Mouse (Mus musculus) limb, embryonic 10.5 days (tissue): ENCODE data around the gene Mcfd2. TPM values are rescaled to one million over a fixed set of nuclear protein-coding genes. Genes with fewer than 3 reads are reported as not detected.
A peak's percentile ranks its signal among the peaks of the same experiment; 100 is the strongest.

ENCODE experiments used
- DNase-seq: peaks from one replicate; pipeline ENCODE4 v3.0.0-alpha.2; 2017; ENCODE audit warnings: low spot score
- H3K27ac ChIP-seq: fragments of 300-500 bp; sonication (generic); 2 replicates; pipeline ENCODE4 v1.5.1; 2016; ENCODE audit warnings: mild to moderate bottlenecking
- H3K27me3 ChIP-seq: fragments of 300-500 bp; sonication (generic); 2 replicates; pipeline ENCODE4 v1.6.1; 2016; ENCODE audit warnings: low read depth, mild to moderate bottlenecking; ENCODE audit not compliant: poor library complexity, severe bottlenecking
- H3K36me3 ChIP-seq: fragments of 300-500 bp; sonication (generic); 2 replicates; pipeline ENCODE4 v1.6.1; 2016; ENCODE audit warnings: mild to moderate bottlenecking, moderate library complexity
- H3K4me1 ChIP-seq: fragments of 300-500 bp; sonication (generic); 2 replicates; pipeline ENCODE4 v1.6.1; 2016
- H3K4me3 ChIP-seq: fragments of 300-500 bp; sonication (generic); 2 replicates; pipeline ENCODE4 v1.5.1; 2016; ENCODE audit warnings: mild to moderate bottlenecking, moderate library complexity
- H3K9me3 ChIP-seq: fragments of 300-500 bp; sonication (generic); replicated peaks from 2 replicates; pipeline ENCODE4 v1.6.1; 2016; ENCODE audit warnings: mild to moderate bottlenecking
- WGBS: fragments of 180-500 bp; shearing (Covaris S2); methylation state at CpG from one replicate; pipeline ENCODE4 v1.1.7; 2016; 5-methylcytosine and 5-hydroxymethylcytosine counted together
- polyA plus RNA-seq: library from polyadenylated mRNA; unstranded; fragments of >200 nt; fragmentation: Nextera tagmentation; extraction: Ambion mirVana; gene quantifications from 2 replicates; pipeline ENCODE4 v1.2.1, GENCODE M21; 2016

Mcfd2 gene
- polyA plus RNA-seq, result 76.2 and 76.4 TPM in 2 replicates

- peak; percentile 100 for DNase-seq
- Histone ChIP-seq H3K9me3 (no peaks in the 10 kb centered on the region), H3K4me1 (peaks cover 14% of the 10 kb centered on the region), H3K27me3 (no peaks in the 10 kb centered on the region), H3K4me3 (peak within 1 kb of the TSS; percentile 93), H3K27ac (peak within 1 kb of the TSS; percentile 93), H3K36me3 (peaks cover 36% of the 10 kb centered on the region)
- WGBS, result under 1% methylated on average over 41 of the region's 41 CpGs
Measured at GRCm38 (mm10) chr17:87265792-87266186, at the start of gene Mcfd2. TSS of gene Mcfd2 (minus strand) at chr17:87265935.

GRCm38 (mm10) chr17:87315021-87315531 is 49.3 kb upstream of the Mcfd2 start:
- no peak overlapping the region for H3K4me3 ChIP-seq
- no peaks in the 10 kb centered on the region for H3K36me3 ChIP-seq
- H3K4me1 ChIP-seq, result peaks cover 49% of the 10 kb centered on the region
- no peaks in the 10 kb centered on the region for H3K9me3 ChIP-seq
- H3K27me3 ChIP-seq, result no peaks in the 10 kb centered on the region
- WGBS, result 12% methylated on average over 9 of the region's 9 CpGs
- DNase-seq, result peak; percentile 93
- H3K27ac ChIP-seq, result no peak overlapping the region

- no peaks in the 10 kb centered on the region for H3K27me3 ChIP-seq
- DNase-seq, result no peak
- 61% methylated on average over 5 of the region's 5 CpGs for WGBS
- no peaks in the 10 kb centered on the region for H3K36me3 ChIP-seq
- H3K27ac ChIP-seq, result 0 out of 2 replicates have a peak overlapping the region, but pooled peaks have one; percentile 10
- H3K4me3 ChIP-seq, result no peak overlapping the region
- H3K4me1 ChIP-seq, result peaks cover 49% of the 10 kb centered on the region
- H3K9me3 ChIP-seq, result no peaks in the 10 kb centered on the region
Measured at GRCm38 (mm10) chr17:87314530-87314946, 48.8 kb upstream of the Mcfd2 start.

GRCm38 (mm10) chr17:87314121-87314520 is 48.4 kb upstream of the Mcfd2 start:
- no peaks in the 10 kb centered on the region for H3K36me3 ChIP-seq
- 84% methylated on average over 8 of the region's 8 CpGs for whole genome bisulfite sequencing
- H3K9me3 ChIP-seq, result no peaks in the 10 kb centered on the region
- H3K4me3 ChIP-seq, result no peak overlapping the region
- H3K27me3 ChIP-seq, result no peaks in the 10 kb centered on the region
- DNase-seq, result no peak
- H3K27ac ChIP-seq, result 0 out of 2 replicates have a peak overlapping the region, but pooled peaks have one; percentile 10
- peaks cover 49% of the 10 kb centered on the region for H3K4me1 ChIP-seq

GRCm38 (mm10) chr17:87312924-87313870 is 47.5 kb upstream of the Mcfd2 start:
- 62% methylated on average over 18 of the region's 18 CpGs for WGBS
- Histone ChIP-seq H3K4me3 (no peak overlapping the region), H3K36me3 (no peaks in the 10 kb centered on the region), H3K9me3 (no peaks in the 10 kb centered on the region), H3K4me1 (peaks cover 49% of the 10 kb centered on the region), H3K27ac (0 out of 2 replicates have a peak overlapping the region, but pooled peaks have one; percentile 4), H3K27me3 (no peaks in the 10 kb centered on the region)
- DNase-seq, result peak; percentile 44

- DNase-seq, result no peak
- Histone ChIP-seq H3K4me1 (peaks cover 43% of the 10 kb centered on the region), H3K27ac (no peak overlapping the region), H3K4me3 (no peak overlapping the region), H3K36me3 (no peaks in the 10 kb centered on the region), H3K27me3 (no peaks in the 10 kb centered on the region), H3K9me3 (no peaks in the 10 kb centered on the region)
- WGBS, result 70% methylated on average over 12 of the region's 12 CpGs
Measured at GRCm38 (mm10) chr17:87312351-87312750, 46.6 kb upstream of the Mcfd2 start.

GRCm38 (mm10) chr17:87310497-87310896 is 44.8 kb upstream of the Mcfd2 start:
- Histone ChIP-seq H3K27ac (no peak overlapping the region), H3K4me1 (peaks cover 33% of the 10 kb centered on the region), H3K27me3 (no peaks in the 10 kb centered on the region), H3K36me3 (no peaks in the 10 kb centered on the region), H3K4me3 (no peak overlapping the region), H3K9me3 (no peaks in the 10 kb centered on the region)
- WGBS, result 87% methylated on average over 7 of the region's 7 CpGs
- no peak for DNase-seq

- WGBS, result 81% methylated on average over 12 of the region's 12 CpGs
- Histone ChIP-seq H3K9me3 (no peaks in the 10 kb centered on the region), H3K4me3 (no peak overlapping the region), H3K27me3 (no peaks in the 10 kb centered on the region), H3K27ac (no peak overlapping the region), H3K4me1 (peaks cover 21% of the 10 kb centered on the region), H3K36me3 (no peaks in the 10 kb centered on the region)
- DNase-seq, result no peak
Measured at GRCm38 (mm10) chr17:87309073-87309788, 43.5 kb upstream of the Mcfd2 start.

GRCm38 (mm10) chr17:87306746-87307145 is 41.0 kb upstream of the Mcfd2 start:
- WGBS, result 83% methylated on average over 8 of the region's 8 CpGs

GRCm38 (mm10) chr17:87305065-87305464 is 39.3 kb upstream of the Mcfd2 start:
- 91% methylated on average over 8 of the region's 8 CpGs for WGBS

More at GRCm38 (mm10) chr17:87306746-87307145, 41.0 kb upstream of the Mcfd2 start:
- Histone ChIP-seq H3K27ac (no peak overlapping the region), H3K4me1 (peaks cover 5% of the 10 kb centered on the region; the same call in 1 of the 2 replicates), H3K27me3 (no peaks in the 10 kb centered on the region), H3K4me3 (no peak overlapping the region), H3K36me3 (no peaks in the 10 kb centered on the region), H3K9me3 (no peaks in the 10 kb centered on the region)
- DNase-seq, result no peak

GRCm38 (mm10) chr17:87304151-87304894 is 38.6 kb upstream of the Mcfd2 start:
- no peaks in the 10 kb centered on the region for H3K9me3 ChIP-seq
- no peaks in the 10 kb centered on the region for H3K27me3 ChIP-seq
- 83% methylated on average over 11 of the region's 11 CpGs for WGBS
- H3K4me3 ChIP-seq, result no peak overlapping the region
- H3K4me1 ChIP-seq, result peaks cover 7% of the 10 kb centered on the region; the same call in 1 of the 2 replicates
- DNase-seq, result no peak
- no peak overlapping the region for H3K27ac ChIP-seq
- H3K36me3 ChIP-seq, result no peaks in the 10 kb centered on the region

More at GRCm38 (mm10) chr17:87305065-87305464, 39.3 kb upstream of the Mcfd2 start:
- Histone ChIP-seq H3K4me1 (peaks cover 5% of the 10 kb centered on the region; the same call in 1 of the 2 replicates), H3K27ac (no peak overlapping the region), H3K9me3 (no peaks in the 10 kb centered on the region), H3K4me3 (no peak overlapping the region), H3K36me3 (no peaks in the 10 kb centered on the region), H3K27me3 (no peaks in the 10 kb centered on the region)
- DNase-seq, result no peak
